Mouse (Mus musculus): ENCODE data around the gene Smarcb1.

- TF ChIP-seq ZNF384 (IDR thresholded peaks at IDR 0.05; ENCODE audit: low read depth, low read length) (no peak), MAFK (IDR thresholded peaks at IDR 0.05; ENCODE audit: insufficient read depth, low read depth, low read length) (no peak), HCFC1 (IDR thresholded peaks at IDR 0.05; ENCODE audit: borderline replicate concordance, insufficient read depth, low read length) (no peak), CHD2 (IDR thresholded peaks at IDR 0.05; ENCODE audit: low read depth, low read length) (no peak), ZC3H11A (IDR thresholded peaks at IDR 0.05; ENCODE audit: borderline replicate concordance, low read depth, low read length) (no peak)
These were observed 42.6 kb downstream of the Smarcb1 start for GRCm38 (mm10) chr10:75878836-75879235.

All from ES-E14 (cell line).